Mouse (Mus musculus): ENCODE measurements around the gene Fam234a. TPM values are rescaled to one million over a fixed set of nuclear protein-coding genes. Genes with fewer than 3 reads are reported as not detected.
A peak's percentile ranks its signal among the peaks of the same experiment; 100 is the strongest.
"Not testable (repeated sequence)": the region's sequence is repeated elsewhere in the genome, so short reads cannot be mapped to it uniquely, and the experiment has no call there.

The Fam234a gene
- total and polyA plus RNA-seq, 3 experiments, result 110 to 137 (median 112) TPM

- no peak for DNase-seq
Measured at GRCm38 (mm10) chr17:26178611-26179010, 65.4 kb downstream of the Fam234a start.

- DNase-seq, result not testable (repeated sequence)
Measured at GRCm38 (mm10) chr17:26175248-26175647, 68.8 kb downstream of the Fam234a start.

GRCm38 (mm10) chr17:26168039-26168438, 76.0 kb downstream of the Fam234a start:
- DNase-seq, result peak; percentile 8

- no peak for DNase-seq
Measured at GRCm38 (mm10) chr17:26162736-26163135, 81.3 kb downstream of the Fam234a start.

Other genes starting within 250 kb of the Fam234a start
- 10 to 100 TPM; 21.8 to 22.5 TPM for gene Rab11fip3, start 174.7 kb downstream of the Fam234a start, total RNA-seq (2021)
- 23.8 and 30.7 TPM in 2 replicates for gene Rab11fip3, start 174.7 kb downstream of the Fam234a start, polyA plus RNA-seq (2012; rRNA removed)
- 10 to 100 TPM; 24.2 to 25.2 TPM for gene Decr2, start 153.9 kb downstream of the Fam234a start, total RNA-seq (2021)
- gene Decr2, start 153.9 kb downstream of the Fam234a start, polyA plus RNA-seq (2012; rRNA removed), result 8.5 and 10.2 TPM in 2 replicates
- gene Nme4, start 148.6 kb downstream of the Fam234a start, total RNA-seq (2021), result 1 to 10 TPM; 2.5 to 5.1 TPM
- gene Nme4, start 148.6 kb downstream of the Fam234a start, polyA plus RNA-seq (2012; rRNA removed), result 19.4 and 23.9 TPM in 2 replicates
- 1 to 10 TPM; 7.8 to 8.4 TPM for gene Tmem8, start 130.9 kb downstream of the Fam234a start, total RNA-seq (2021)
- 25.4 and 26.9 TPM in 2 replicates for gene Tmem8, start 130.9 kb downstream of the Fam234a start, polyA plus RNA-seq (2012; rRNA removed)
- gene Mrpl28, start 120.7 kb downstream of the Fam234a start, total RNA-seq (2021), result 10 to 100 TPM; 77.7 to 87.8 TPM
- 78.6 and 81.4 TPM in 2 replicates for gene Mrpl28, start 120.7 kb downstream of the Fam234a start, polyA plus RNA-seq (2012; rRNA removed)
- gene Axin1, start 105.6 kb downstream of the Fam234a start, total RNA-seq (2021), result 10 to 100 TPM; 38.5 to 39.3 TPM
- gene Axin1, start 105.6 kb downstream of the Fam234a start, polyA plus RNA-seq (2012; rRNA removed), result 15.1 and 17.6 TPM in 2 replicates
- gene Pdia2, start 45.2 kb downstream of the Fam234a start, total RNA-seq (2021), result 1 to 10 TPM in 1 of 2 experiments, under 1 TPM in 1; 0.63 to 1.3 TPM
- 0.44 and 0.56 TPM in 2 replicates for gene Pdia2, start 45.2 kb downstream of the Fam234a start, polyA plus RNA-seq (2012; rRNA removed)
- gene Rgs11, start 41.3 kb downstream of the Fam234a start, total RNA-seq (2021), result 10 to 100 TPM; 31.9 to 37.2 TPM
- gene Rgs11, start 41.3 kb downstream of the Fam234a start, polyA plus RNA-seq (2012; rRNA removed), result 147 and 149 TPM in 2 replicates
- gene Arhgdig, start 36.5 kb downstream of the Fam234a start, total RNA-seq (2021), result 10 to 100 TPM; 11.4 to 16.3 TPM
- 9.8 and 13.7 TPM in 2 replicates for gene Arhgdig, start 36.5 kb downstream of the Fam234a start, polyA plus RNA-seq (2012; rRNA removed)
- 10 to 100 TPM; 44.3 to 58.6 TPM for gene Luc7l, start 8.7 kb upstream of the Fam234a start, total RNA-seq (2021)
- gene Luc7l, start 8.7 kb upstream of the Fam234a start, polyA plus RNA-seq (2012; rRNA removed), result 26.4 and 30.5 TPM in 2 replicates
- 10 to 100 TPM; 31.7 to 48.5 TPM for gene Neurl1b, start 170.6 kb upstream of the Fam234a start, total RNA-seq (2021)
- gene Neurl1b, start 170.6 kb upstream of the Fam234a start, polyA plus RNA-seq (2012; rRNA removed), result 142 and 152 TPM in 2 replicates